Mouse (Mus musculus) right cerebral cortex, postnatal 14 days (tissue): Measurements from ENCODE around the gene Ikzf4.

Source experiments
- DNase-seq: peaks from one replicate; pipeline ENCODE4 v3.0.0; 2022

Gene Ikzf4

GRCm38 (mm10) chr10:128602470-128603128, 43.2 kb downstream of the Ikzf4 start:
- no peak for DNase-seq

GRCm38 (mm10) chr10:128601499-128601898, 44.3 kb downstream of the Ikzf4 start:
- DNase-seq = no peak

GRCm38 (mm10) chr10:128598476-128598875, 47.3 kb downstream of the Ikzf4 start:
- DNase-seq = no peak

- no peak for DNase-seq
These were observed 53.0 kb downstream of the Ikzf4 start for GRCm38 (mm10) chr10:128592797-128593196.

- no peak for DNase-seq
These were observed 54.4 kb downstream of the Ikzf4 start for GRCm38 (mm10) chr10:128591436-128591835.

- DNase-seq = peak; percentile 48
These were observed 55.5 kb downstream of the Ikzf4 start for GRCm38 (mm10) chr10:128590193-128590690.

GRCm38 (mm10) chr10:128589464-128590192, 56.2 kb downstream of the Ikzf4 start, which contains the start of gene Erbb3:
Gene Erbb3 (minus strand): TSS chr10:128589652.
- DNase-seq = no peak

- DNase-seq = no peak
These were observed 56.9 kb downstream of the Ikzf4 start for GRCm38 (mm10) chr10:128588775-128589463.

- no peak for DNase-seq
These were observed 57.7 kb downstream of the Ikzf4 start for GRCm38 (mm10) chr10:128588136-128588535.

- DNase-seq = no peak
These were observed 58.1 kb downstream of the Ikzf4 start for GRCm38 (mm10) chr10:128587697-128588096.

GRCm38 (mm10) chr10:128587120-128587519, 58.7 kb downstream of the Ikzf4 start:
- no peak for DNase-seq

GRCm38 (mm10) chr10:128586546-128586945, 59.2 kb downstream of the Ikzf4 start:
- DNase-seq = no peak

- no peak for DNase-seq
These were observed 61.4 kb downstream of the Ikzf4 start for GRCm38 (mm10) chr10:128584386-128584785.

GRCm38 (mm10) chr10:128583644-128584043, 62.1 kb downstream of the Ikzf4 start:
- no peak for DNase-seq
